Mouse (Mus musculus) gastrocnemius, postnatal 25 days (tissue): ENCODE data around the gene Pex26. TPM values are rescaled to one million over a fixed set of nuclear protein-coding genes. Genes with fewer than 3 reads are reported as not detected.

Experiments used
- DNase-seq: peaks from one replicate; pipeline ENCODE4 v3.0.0; 2022
- total RNA-seq, 2 experiments: library from RNA; stranded (reverse); gene quantifications; 1 replicate in 1 of 2; 2 replicates in 1 of 2; pipeline ENCODE4 v1.2.3; 2021

Pex26 gene
- total RNA-seq, 2 experiments from 2014 or later: 2.8 TPM

DNA sequence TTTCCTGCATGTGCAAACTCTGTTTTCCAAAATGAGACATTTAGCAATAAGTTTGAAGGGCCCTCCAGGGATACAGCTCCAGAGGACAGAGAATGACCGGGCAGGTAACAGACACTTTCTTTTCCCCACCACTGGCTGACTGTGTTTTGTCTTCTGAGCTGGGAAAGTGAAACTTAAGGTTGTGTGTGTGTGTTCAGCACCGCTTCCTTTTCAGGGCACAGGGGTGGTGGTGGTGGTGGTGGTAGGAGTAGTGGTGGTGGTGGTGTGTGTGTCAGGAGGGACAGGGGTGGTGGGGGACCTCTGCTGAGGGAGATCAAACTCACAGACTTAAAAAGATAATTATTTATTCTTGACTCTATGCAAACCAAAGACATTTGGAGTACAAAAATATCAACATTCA lies 58.3 kb downstream of the Pex26 start:
- DNase-seq: no peak

DNA sequence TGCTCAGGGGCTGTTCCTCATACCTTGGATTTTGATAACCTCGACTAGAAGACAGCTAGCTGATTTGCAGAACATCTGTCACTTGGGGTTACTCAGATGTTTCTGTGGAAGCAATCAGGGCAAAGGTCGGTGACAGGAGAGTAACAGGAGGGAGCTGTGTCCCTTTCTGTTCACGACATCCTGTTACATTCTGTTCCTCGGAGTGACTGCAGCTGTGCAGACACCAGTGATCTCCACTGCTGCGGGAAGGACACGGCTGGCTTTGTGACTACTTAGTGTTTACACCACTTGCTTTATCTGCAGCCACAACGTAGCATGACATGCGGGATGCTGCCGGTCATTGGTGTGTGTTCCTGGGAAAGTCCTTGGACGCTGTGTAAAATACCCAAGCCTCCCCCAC lies 59.7 kb downstream of the Pex26 start:
- no peak for DNase-seq

DNA sequence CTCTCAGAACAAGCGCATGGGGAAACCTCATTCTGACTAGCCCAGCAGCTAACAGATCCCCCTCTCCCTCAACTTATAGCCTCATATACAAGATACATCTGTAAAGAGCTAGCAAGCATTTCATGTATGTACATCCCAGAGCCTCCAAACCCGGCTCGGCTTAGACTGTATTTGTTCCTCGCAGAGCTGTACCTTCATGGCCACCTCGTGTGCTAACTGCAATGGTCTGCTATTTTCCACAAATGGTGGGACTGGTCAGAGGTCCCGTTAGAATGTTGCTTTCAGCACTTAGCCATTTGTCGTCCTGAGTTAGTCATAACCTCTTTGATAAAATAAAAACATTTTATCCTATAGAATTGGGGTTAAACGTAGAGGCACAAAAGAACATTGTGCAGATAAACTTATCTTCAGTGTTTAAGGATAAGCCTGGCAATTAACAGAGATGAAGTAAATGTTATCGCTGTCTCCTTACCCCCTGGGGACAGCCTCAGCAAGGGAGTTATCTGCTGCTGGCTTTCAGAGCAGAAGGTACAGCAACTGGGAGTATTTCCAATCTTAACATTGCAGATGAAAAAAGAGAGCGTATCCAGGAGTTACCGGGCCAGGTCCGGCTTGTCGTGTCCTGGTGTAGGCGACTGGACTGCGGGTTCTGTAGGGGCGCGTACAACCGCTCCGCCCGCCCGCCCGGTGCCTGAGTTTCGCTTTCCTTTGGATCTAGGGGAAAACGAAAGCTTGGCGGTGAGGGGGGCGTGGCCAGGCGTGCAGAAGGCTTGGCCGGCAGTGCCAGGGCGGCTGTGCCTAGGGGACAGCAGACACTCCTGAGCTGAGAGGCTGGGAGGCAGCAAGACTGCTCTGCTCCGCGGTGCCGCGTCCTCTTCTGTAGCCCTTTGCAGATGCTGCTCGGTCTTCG lies 61.9 kb downstream of the Pex26 start, which contains the start of gene Usp18:
Gene Usp18 (plus strand): TSS at position 780 of the 910 bp plus-strand sequence.
- DNase-seq: peak; percentile 91

DNA sequence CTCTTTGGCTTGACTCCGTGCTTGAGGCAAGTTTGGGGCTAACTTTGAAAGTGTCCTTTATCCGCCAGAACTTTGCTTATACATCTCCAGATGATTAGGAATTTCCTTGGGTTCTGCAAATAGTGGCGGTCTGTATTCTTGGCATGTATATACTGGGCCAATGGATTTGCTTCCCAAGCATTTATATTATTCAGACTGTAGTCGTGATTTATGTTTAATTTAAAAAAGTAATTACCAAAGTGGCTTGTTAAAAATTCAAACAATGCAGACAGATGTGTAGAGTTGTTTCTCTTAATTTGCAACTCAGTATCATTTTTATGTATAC lies 62.5 kb downstream of the Pex26 start:
- no peak for DNase-seq

Other genes starting within 250 kb of the Pex26 start
- 10 to 100 TPM; 61.6 to 65.3 TPM for gene Mical3, start 52.7 kb upstream of the Pex26 start, total RNA-seq
- gene Tuba8, start 27.0 kb downstream of the Pex26 start, total RNA-seq: 100 to 1,000 TPM; 179 to 215 TPM
- under 1 TPM; 0.64 to 0.70 TPM for gene Usp18, start 62.2 kb downstream of the Pex26 start, total RNA-seq
- gene Slc6a13, start 116.6 kb downstream of the Pex26 start, total RNA-seq: under 1 TPM; 0.79 to 0.86 TPM
- gene Slc6a12, start 159.4 kb downstream of the Pex26 start, total RNA-seq: under 1 TPM in 1 of 2 experiments, not detected in 1; 0.32 TPM